Mouse (Mus musculus): Measurements from ENCODE around the gene Chst2. TPM values are rescaled to one million over a fixed set of nuclear protein-coding genes. Genes with fewer than 3 reads are reported as not detected.

Gene Chst2
- polyA plus RNA-seq, 1 experiment from 2014 or later = 9.5 TPM

GRCm38 (mm10) chr9:95405946-95406570 is 464 bp downstream of the Chst2 start:
- under 1% methylated on average over 56 of the region's 72 CpGs for WGBS
- H3K27ac ChIP-seq (replicated peaks) = peak overlapping the region; percentile 87
- H3K9ac ChIP-seq = peak overlapping the region; percentile 89
- H3K4me1 ChIP-seq (replicated peaks) = peaks cover 24% of the 10 kb centered on the region
- H3K36me3 ChIP-seq = peaks cover 4% of the 10 kb centered on the region; the same call in 1 of the 2 replicates
- H3K27me3 ChIP-seq = peaks cover 20% of the 10 kb centered on the region
- H3K4me2 ChIP-seq = peak overlapping the region; percentile 97
- H3K4me3 ChIP-seq = peak overlapping the region; percentile 85
- no peaks in the 10 kb centered on the region for H3K9me3 ChIP-seq
- peak; percentile 41 for ATAC-seq (ENCODE audit: low read depth)

GRCm38 (mm10) chr9:95405511-95405945 is 994 bp downstream of the Chst2 start:
- peak overlapping the region; percentile 85 for H3K4me3 ChIP-seq
- H3K27me3 ChIP-seq = peaks cover 20% of the 10 kb centered on the region
- WGBS = under 1% methylated on average over 30 of the region's 30 CpGs
- H3K4me1 ChIP-seq (replicated peaks) = peaks cover 24% of the 10 kb centered on the region
- peak; percentile 11 for ATAC-seq (ENCODE audit: low read depth)
- no peaks in the 10 kb centered on the region for H3K9me3 ChIP-seq
- peak overlapping the region; percentile 87 for H3K27ac ChIP-seq (replicated peaks)
- H3K4me2 ChIP-seq = peak overlapping the region; percentile 97
- H3K36me3 ChIP-seq = peaks cover 4% of the 10 kb centered on the region; the same call in 1 of the 2 replicates
- peak overlapping the region; percentile 89 for H3K9ac ChIP-seq

GRCm38 (mm10) chr9:95404811-95405465 is 1.6 kb downstream of the Chst2 start:
- Histone ChIP-seq H3K4me3 (peak overlapping the region; percentile 85), H3K27ac (replicated peaks) (no peak overlapping the region), H3K4me1 (replicated peaks) (peaks cover 24% of the 10 kb centered on the region), H3K36me3 (peaks cover 4% of the 10 kb centered on the region; the same call in 1 of the 2 replicates), H3K27me3 (peaks cover 18% of the 10 kb centered on the region), H3K9me3 (no peaks in the 10 kb centered on the region), H3K4me2 (peak overlapping the region; percentile 97), H3K9ac (peak overlapping the region; percentile 89)
- WGBS = 76% methylated on average over 38 of the region's 38 CpGs
- ATAC-seq (ENCODE audit: low read depth) = no peak

GRCm38 (mm10) chr9:95401686-95402085 is 4.8 kb downstream of the Chst2 start:
- no peak overlapping the region for H3K27ac ChIP-seq (replicated peaks)

GRCm38 (mm10) chr9:95392011-95392410 is 14.5 kb downstream of the Chst2 start:
- ATAC-seq (ENCODE audit: low read depth) = no peak
- Histone ChIP-seq H3K27me3 (no peaks in the 10 kb centered on the region), H3K4me3 (no peak overlapping the region), H3K4me1 (replicated peaks) (no peaks in the 10 kb centered on the region), H3K9me3 (no peaks in the 10 kb centered on the region), H3K9ac (no peak overlapping the region), H3K27ac (replicated peaks) (no peak overlapping the region), H3K4me2 (no peak overlapping the region), H3K36me3 (no peaks in the 10 kb centered on the region)
- 68% methylated on average over 1 of the region's 1 CpGs for WGBS

More at GRCm38 (mm10) chr9:95401686-95402085, 4.8 kb downstream of the Chst2 start:
- peaks cover 7% of the 10 kb centered on the region for H3K27me3 ChIP-seq
- no peak overlapping the region for H3K9ac ChIP-seq
- H3K4me3 ChIP-seq = no peak overlapping the region
- no peak overlapping the region for H3K4me2 ChIP-seq
- ATAC-seq (ENCODE audit: low read depth) = no peak
- H3K9me3 ChIP-seq = no peaks in the 10 kb centered on the region
- peaks cover 16% of the 10 kb centered on the region for H3K4me1 ChIP-seq (replicated peaks)
- peaks cover 4% of the 10 kb centered on the region; the same call in 1 of the 2 replicates for H3K36me3 ChIP-seq
- 69% methylated on average over 5 of the region's 5 CpGs for WGBS

GRCm38 (mm10) chr9:95389956-95390355 is 16.6 kb downstream of the Chst2 start:
- WGBS = 92% methylated on average over 3 of the region's 3 CpGs
- Histone ChIP-seq H3K9me3 (no peaks in the 10 kb centered on the region), H3K9ac (no peak overlapping the region), H3K27me3 (no peaks in the 10 kb centered on the region), H3K27ac (replicated peaks) (no peak overlapping the region), H3K36me3 (no peaks in the 10 kb centered on the region), H3K4me1 (replicated peaks) (no peaks in the 10 kb centered on the region), H3K4me3 (no peak overlapping the region), H3K4me2 (no peak overlapping the region)
- no peak for ATAC-seq (ENCODE audit: low read depth)

GRCm38 (mm10) chr9:95387881-95388380 is 18.6 kb downstream of the Chst2 start:
- H3K4me2 ChIP-seq = no peak overlapping the region
- H3K9me3 ChIP-seq = no peaks in the 10 kb centered on the region
- 81% methylated on average over 8 of the region's 8 CpGs for WGBS
- H3K4me3 ChIP-seq = no peak overlapping the region
- ATAC-seq (ENCODE audit: low read depth) = no peak
- no peak overlapping the region for H3K9ac ChIP-seq
- H3K4me1 ChIP-seq (replicated peaks) = no peaks in the 10 kb centered on the region
- no peak overlapping the region for H3K27ac ChIP-seq (replicated peaks)
- H3K27me3 ChIP-seq = no peaks in the 10 kb centered on the region
- H3K36me3 ChIP-seq = no peaks in the 10 kb centered on the region

- no peak overlapping the region for H3K4me2 ChIP-seq
- WGBS = 38% methylated on average over 1 of the region's 1 CpGs
- H3K4me1 ChIP-seq (replicated peaks) = no peaks in the 10 kb centered on the region
- no peaks in the 10 kb centered on the region for H3K27me3 ChIP-seq
- no peaks in the 10 kb centered on the region for H3K36me3 ChIP-seq
- no peaks in the 10 kb centered on the region for H3K9me3 ChIP-seq
- no peak overlapping the region for H3K9ac ChIP-seq
- no peak overlapping the region for H3K4me3 ChIP-seq
- H3K27ac ChIP-seq (replicated peaks) = no peak overlapping the region
- ATAC-seq (ENCODE audit: low read depth) = no peak
These were observed 30.6 kb downstream of the Chst2 start for GRCm38 (mm10) chr9:95375966-95376365.

- no peak for ATAC-seq (ENCODE audit: low read depth)
- Histone ChIP-seq H3K27ac (replicated peaks) (no peak overlapping the region), H3K4me3 (no peak overlapping the region), H3K4me1 (replicated peaks) (no peaks in the 10 kb centered on the region), H3K27me3 (no peaks in the 10 kb centered on the region), H3K36me3 (no peaks in the 10 kb centered on the region), H3K4me2 (no peak overlapping the region), H3K9me3 (no peaks in the 10 kb centered on the region), H3K9ac (no peak overlapping the region)
- WGBS = 92% methylated on average over 8 of the region's 8 CpGs
These were observed 31.2 kb downstream of the Chst2 start for GRCm38 (mm10) chr9:95375336-95375735.

GRCm38 (mm10) chr9:95373741-95374140 is 32.8 kb downstream of the Chst2 start:
- no peaks in the 10 kb centered on the region for H3K4me1 ChIP-seq (replicated peaks)
- H3K27me3 ChIP-seq = no peaks in the 10 kb centered on the region
- no peak overlapping the region for H3K4me2 ChIP-seq
- H3K27ac ChIP-seq (replicated peaks) = no peak overlapping the region
- no peak overlapping the region for H3K9ac ChIP-seq
- no peaks in the 10 kb centered on the region for H3K36me3 ChIP-seq
- no peak for ATAC-seq (ENCODE audit: low read depth)
- WGBS = 91% methylated on average over 1 of the region's 1 CpGs
- no peaks in the 10 kb centered on the region for H3K9me3 ChIP-seq
- H3K4me3 ChIP-seq = no peak overlapping the region

GRCm38 (mm10) chr9:95365882-95366281 is 40.6 kb downstream of the Chst2 start:
- Histone ChIP-seq H3K4me2 (no peak overlapping the region), H3K4me1 (replicated peaks) (no peaks in the 10 kb centered on the region), H3K9me3 (no peaks in the 10 kb centered on the region), H3K4me3 (no peak overlapping the region), H3K36me3 (no peaks in the 10 kb centered on the region), H3K9ac (no peak overlapping the region), H3K27me3 (no peaks in the 10 kb centered on the region), H3K27ac (replicated peaks) (no peak overlapping the region)
- WGBS = 90% methylated on average over 3 of the region's 3 CpGs
- ATAC-seq (ENCODE audit: low read depth) = no peak

- ATAC-seq (ENCODE audit: low read depth) = no peak
- 92% methylated on average over 5 of the region's 5 CpGs for WGBS
- Histone ChIP-seq H3K36me3 (no peaks in the 10 kb centered on the region), H3K27ac (replicated peaks) (no peak overlapping the region), H3K27me3 (no peaks in the 10 kb centered on the region), H3K4me2 (no peak overlapping the region), H3K4me1 (replicated peaks) (no peaks in the 10 kb centered on the region), H3K9ac (no peak overlapping the region), H3K9me3 (no peaks in the 10 kb centered on the region), H3K4me3 (no peak overlapping the region)
These were observed 52.6 kb downstream of the Chst2 start for GRCm38 (mm10) chr9:95353829-95354391.
